Mouse (Mus musculus) 3T3-L1 (cell line): Measurements from ENCODE around the gene Agpat3.

Source experiments
- DNase-seq: peaks from one replicate; pipeline ENCODE4 v3.0.0-alpha.2; 2015; ENCODE audit warnings: low read depth, low spot score

The Agpat3 gene

GRCm38 (mm10) chr10:78259702-78260101, 92.6 kb downstream of the Agpat3 start:
- no peak for DNase-seq

- no peak for DNase-seq
Observed at GRCm38 (mm10) chr10:78259230-78259629, 93.1 kb downstream of the Agpat3 start.

GRCm38 (mm10) chr10:78258142-78258675, 94.1 kb downstream of the Agpat3 start:
- no peak for DNase-seq

- DNase-seq, result peak; percentile 64
Observed at GRCm38 (mm10) chr10:78255646-78256059, 96.6 kb downstream of the Agpat3 start.

GRCm38 (mm10) chr10:78247206-78247605, 105.1 kb downstream of the Agpat3 start:
- DNase-seq, result no peak

- no peak for DNase-seq
Observed at GRCm38 (mm10) chr10:78246725-78247124, 105.6 kb downstream of the Agpat3 start.

- DNase-seq, result no peak
Observed at GRCm38 (mm10) chr10:78245225-78245547, 107.1 kb downstream of the Agpat3 start.

- DNase-seq, result peak; percentile 78
Observed at GRCm38 (mm10) chr10:78244438-78245224, 107.7 kb downstream of the Agpat3 start, which contains the start of gene Trappc10. TSS of gene Trappc10 (minus strand) at chr10:78244641.

GRCm38 (mm10) chr10:78244058-78244437, 108.2 kb downstream of the Agpat3 start:
- DNase-seq, result peak; percentile 18

- no peak for DNase-seq
Observed at GRCm38 (mm10) chr10:78238926-78239325, 113.4 kb downstream of the Agpat3 start.

GRCm38 (mm10) chr10:78238297-78238696, 114.0 kb downstream of the Agpat3 start:
- no peak for DNase-seq

- no peak for DNase-seq
Observed at GRCm38 (mm10) chr10:78237809-78238208, 114.5 kb downstream of the Agpat3 start.

- DNase-seq, result no peak
Observed at GRCm38 (mm10) chr10:78236885-78237629, 115.2 kb downstream of the Agpat3 start.

- DNase-seq, result no peak
Observed at GRCm38 (mm10) chr10:78233756-78234155, 118.5 kb downstream of the Agpat3 start.

GRCm38 (mm10) chr10:78233161-78233560, 119.1 kb downstream of the Agpat3 start:
- DNase-seq, result no peak

GRCm38 (mm10) chr10:78232301-78232980, 119.8 kb downstream of the Agpat3 start:
- DNase-seq, result no peak

- no peak for DNase-seq
Observed at GRCm38 (mm10) chr10:78228560-78228928, 123.7 kb downstream of the Agpat3 start.

GRCm38 (mm10) chr10:78227875-78228559, 124.3 kb downstream of the Agpat3 start:
- no peak for DNase-seq

- DNase-seq, result no peak
Observed at GRCm38 (mm10) chr10:78224136-78224535, 128.2 kb downstream of the Agpat3 start.

- DNase-seq, result peak; percentile 43
Observed at GRCm38 (mm10) chr10:78222908-78223307, 129.4 kb downstream of the Agpat3 start.

- no peak for DNase-seq
Observed at GRCm38 (mm10) chr10:78221315-78221714, 131.0 kb downstream of the Agpat3 start.

GRCm38 (mm10) chr10:78219528-78219927, 132.8 kb downstream of the Agpat3 start:
- DNase-seq, result no peak
